Comparison of ENCODE assay signal across 10 mouse cellular contexts in genomic region chr11:101469155-101469554, GRCm38 (mm10). TPM values are rescaled to one million over a fixed set of nuclear protein-coding genes. Genes with fewer than 3 reads are reported as not detected.
DNase-seq lines count a peak whose midpoint lies in the region; ATAC-seq and TF ChIP-seq lines count a peak whose summit lies in the region.
"Had no signal": no experiment of that assay in that cellular context is flagged by ENCODE, and none has a peak within 500 bp of the region (broad histone marks: within the 10 kb centered on the region; RNA-seq: fewer than 3 reads in every experiment).

No protein-coding gene starts in this region.

- no peaks in the 10 kb centered on the region for H3K36me3 ChIP-seq in lung, embryonic 14.5 days (ENCODE audit: insufficient read depth)
- H3K36me3 ChIP-seq in forebrain, embryonic 12.5 days (replicated peaks): no peaks in the 10 kb centered on the region
- H3K36me3 ChIP-seq in limb, embryonic 12.5 days: 0 out of 2 replicates have a peak, but pooled peaks cover 3% of the 10 kb centered on the region

- DNase-seq in lung, embryonic 14.5 days: no peak
- no peak for DNase-seq in lung, postnatal 10 days
- DNase-seq in spleen, postnatal 10 days (ENCODE audit: low spot score in 2 of 2): no peak
- no peak for DNase-seq in thymus, postnatal 10 days (ENCODE audit: low spot score in 2 of 2)
- DNase-seq in right cerebral cortex, postnatal 36 days (ENCODE audit: low spot score in 2 of 2): no peak
- DNase-seq: kidney, adult 2 months had no signal

- H3K9me3 ChIP-seq in lung, embryonic 14.5 days (ENCODE audit: low read depth, low read length): no peaks in the 10 kb centered on the region
- H3K9me3 ChIP-seq in forebrain, embryonic 12.5 days: no peaks in the 10 kb centered on the region
- H3K9me3 ChIP-seq in limb, embryonic 12.5 days: no peaks in the 10 kb centered on the region

- no peaks in the 10 kb centered on the region for H3K4me1 ChIP-seq in lung, embryonic 14.5 days (ENCODE audit: insufficient read depth)
- peaks cover 60% of the 10 kb centered on the region for H3K4me1 ChIP-seq in forebrain, embryonic 12.5 days
- peaks cover 28% of the 10 kb centered on the region for H3K4me1 ChIP-seq in limb, embryonic 12.5 days (replicated peaks)
- peaks cover 16% of the 10 kb centered on the region for H3K4me1 ChIP-seq in olfactory bulb, adult 2 months (ENCODE audit: control insufficient read depth, insufficient read depth, low read length)

- ATAC-seq in lung, embryonic 14.5 days (ENCODE audit: insufficient read depth): no peak
- ATAC-seq in forebrain, embryonic 12.5 days (ENCODE audit: low FRiP score): no peak
- ATAC-seq in limb, embryonic 12.5 days (ENCODE audit: insufficient number of reproducible peaks, insufficient read depth, low FRiP score, low TSS enrichment, low read depth): no peak
- ATAC-seq: Patski had no signal

- no peak overlapping the region for H3K27ac ChIP-seq in lung, embryonic 14.5 days (ENCODE audit: low read depth)
- no peak overlapping the region for H3K27ac ChIP-seq in forebrain, embryonic 12.5 days
- no peak overlapping the region for H3K27ac ChIP-seq in limb, embryonic 12.5 days
- H3K27ac ChIP-seq in olfactory bulb, adult 2 months (ENCODE audit: insufficient read depth, low read depth, low read length): no peak overlapping the region

- peak overlapping the region; percentile 77 for H3K4me3 ChIP-seq in lung, embryonic 14.5 days (ENCODE audit: low read depth, low read length)
- peak overlapping the region; percentile 86 for H3K4me3 ChIP-seq in forebrain, embryonic 12.5 days (replicated peaks)
- H3K4me3 ChIP-seq in limb, embryonic 12.5 days (replicated peaks): peak overlapping the region; percentile 76
- H3K4me3 ChIP-seq in olfactory bulb, adult 2 months (ENCODE audit: insufficient read depth, low read depth, low read length): 0 out of 2 replicates have a peak overlapping the region, but pooled peaks have one; percentile 58

- TF ChIP-seq CTCF in lung, embryonic 14.5 days (IDR thresholded peaks at IDR 0.05; ENCODE audit: low read depth): no peak
- TF ChIP-seq CTCF in olfactory bulb, adult 2 months (IDR thresholded peaks at IDR 0.05; ENCODE audit: insufficient read depth, low read depth, low read length): no peak

- H3K9ac ChIP-seq in lung, embryonic 14.5 days: no peak overlapping the region
- H3K9ac ChIP-seq in forebrain, embryonic 12.5 days: 0 out of 2 replicates have a peak overlapping the region, but pooled peaks have one; percentile 79
- H3K9ac ChIP-seq in limb, embryonic 12.5 days (replicated peaks): no peak overlapping the region

- TF ChIP-seq POLR2A in olfactory bulb, adult 2 months (IDR thresholded peaks at IDR 0.05; ENCODE audit: insufficient read depth, low read depth, low read length): no peak

- no peaks in the 10 kb centered on the region for H3K27me3 ChIP-seq in lung, embryonic 14.5 days (ENCODE audit: insufficient read depth, low read length)
- H3K27me3 ChIP-seq in forebrain, embryonic 12.5 days: peaks cover 9% of the 10 kb centered on the region; the same call in 1 of the 2 replicates
- peaks cover 26% of the 10 kb centered on the region for H3K27me3 ChIP-seq in limb, embryonic 12.5 days
- H3K27me3 ChIP-seq: Patski had no signal

- 59% methylated on average over 4 of the region's 4 CpGs for WGBS in lung, embryonic 14.5 days
- WGBS in forebrain, embryonic 12.5 days: 68% methylated on average over 4 of the region's 4 CpGs
- WGBS in limb, embryonic 12.5 days: 60% methylated on average over 4 of the region's 4 CpGs
- WGBS in olfactory bulb, adult 2 months: 25% methylated on average over 4 of the region's 4 CpGs

- H3K4me2 ChIP-seq in lung, embryonic 14.5 days: peak overlapping the region; percentile 98
- H3K4me2 ChIP-seq in forebrain, embryonic 12.5 days: peak overlapping the region; percentile 81
- H3K4me2 ChIP-seq in limb, embryonic 12.5 days: peak overlapping the region; percentile 92

RNA-seq across cellular contexts. Expression of gene Vat1, which starts 3.1 kb away (rescaled TPM):
- 36.3 and 38.2 TPM in 2 replicates for polyA plus RNA-seq in lung, embryonic 14.5 days (2014; fragmentation: Nextera tagmentation; extraction: Ambion mirVana)
- 62.9 and 65.4 TPM in 2 replicates for polyA plus RNA-seq in forebrain, embryonic 12.5 days (2016; fragmentation: Nextera tagmentation; extraction: Ambion mirVana)
- polyA plus RNA-seq in limb, embryonic 12.5 days (2016; fragmentation: Nextera tagmentation; extraction: Ambion mirVana): 23.2 and 26.7 TPM in 2 replicates
- not detected in 2 replicates for polyA plus RNA-seq in olfactory bulb, adult 2 months (2012; ENCODE audit: insufficient read depth, insufficient read length, low replicate concordance, missing spikeins)

RNA-seq across cellular contexts. Expression of gene Rnd2, which starts 4.4 kb away (rescaled TPM):
- 4.7 and 5.6 TPM in 2 replicates for polyA plus RNA-seq in lung, embryonic 14.5 days (2014; fragmentation: Nextera tagmentation; extraction: Ambion mirVana)
- polyA plus RNA-seq in forebrain, embryonic 12.5 days (2016; fragmentation: Nextera tagmentation; extraction: Ambion mirVana): 101 and 105 TPM in 2 replicates
- polyA plus RNA-seq in limb, embryonic 12.5 days (2016; fragmentation: Nextera tagmentation; extraction: Ambion mirVana): 9.7 and 10.2 TPM in 2 replicates
- polyA plus RNA-seq in olfactory bulb, adult 2 months (2012; ENCODE audit: insufficient read depth, insufficient read length, low replicate concordance, missing spikeins): 335 TPM in 1 of 2 replicates, not detected in the other

RNA-seq across cellular contexts. Expression of gene Ifi35, which starts 20.9 kb away (rescaled TPM):
- 11.4 and 12.1 TPM in 2 replicates for polyA plus RNA-seq in lung, embryonic 14.5 days (2014; fragmentation: Nextera tagmentation; extraction: Ambion mirVana)
- 2.2 TPM in 2 replicates for polyA plus RNA-seq in forebrain, embryonic 12.5 days (2016; fragmentation: Nextera tagmentation; extraction: Ambion mirVana)
- 6.3 and 6.6 TPM in 2 replicates for polyA plus RNA-seq in limb, embryonic 12.5 days (2016; fragmentation: Nextera tagmentation; extraction: Ambion mirVana)
- polyA plus RNA-seq in olfactory bulb, adult 2 months (2012; ENCODE audit: insufficient read depth, insufficient read length, low replicate concordance, missing spikeins): not detected in 2 replicates

RNA-seq across cellular contexts. Expression of gene Rpl27, which starts 27.1 kb away (rescaled TPM):
- polyA plus RNA-seq in lung, embryonic 14.5 days (2014; fragmentation: Nextera tagmentation; extraction: Ambion mirVana): 421 and 428 TPM in 2 replicates
- polyA plus RNA-seq in forebrain, embryonic 12.5 days (2016; fragmentation: Nextera tagmentation; extraction: Ambion mirVana): 354 and 378 TPM in 2 replicates
- 382 and 394 TPM in 2 replicates for polyA plus RNA-seq in limb, embryonic 12.5 days (2016; fragmentation: Nextera tagmentation; extraction: Ambion mirVana)
- not detected in 2 replicates for polyA plus RNA-seq in olfactory bulb, adult 2 months (2012; ENCODE audit: insufficient read depth, insufficient read length, low replicate concordance, missing spikeins)

RNA-seq across cellular contexts. Expression of gene Ptges3l, which starts 44.0 kb away (rescaled TPM):
- 9.3 and 11.5 TPM in 2 replicates for polyA plus RNA-seq in lung, embryonic 14.5 days (2014; fragmentation: Nextera tagmentation; extraction: Ambion mirVana)
- polyA plus RNA-seq in forebrain, embryonic 12.5 days (2016; fragmentation: Nextera tagmentation; extraction: Ambion mirVana): 2.1 and 2.5 TPM in 2 replicates
- 7.8 and 9.4 TPM in 2 replicates for polyA plus RNA-seq in limb, embryonic 12.5 days (2016; fragmentation: Nextera tagmentation; extraction: Ambion mirVana)
- polyA plus RNA-seq in olfactory bulb, adult 2 months (2012; ENCODE audit: insufficient read depth, insufficient read length, low replicate concordance, missing spikeins): not detected in 2 replicates
